Comparison of ENCODE assay signal across 24 mouse cellular contexts in genomic region chr2:181160821-181161220, GRCm38 (mm10). TPM values are rescaled to one million over a fixed set of nuclear protein-coding genes. Genes with fewer than 3 reads are reported as not detected.
"Had no signal": no experiment of that assay in that cellular context is flagged by ENCODE, and none has a peak within 500 bp of the region (broad histone marks: within the 10 kb centered on the region; RNA-seq: fewer than 3 reads in every experiment).

No protein-coding gene starts in this region.

- H3K9ac ChIP-seq: kidney, embryonic 15.5 days; limb, embryonic 12.5 days; limb, embryonic 15.5 days; liver, embryonic 14.5 days; liver, postnatal 0 days; lung, embryonic 14.5 days; neural tube, embryonic 12.5 days; neural tube, embryonic 15.5 days had no signal

- H3K9me3 ChIP-seq: kidney, embryonic 15.5 days; limb, embryonic 15.5 days; neural tube, embryonic 12.5 days; neural tube, embryonic 15.5 days had no signal

- DNase-seq: kidney, postnatal 10 days; kidney, postnatal 36 days; left cerebral cortex, postnatal 4 days; liver, postnatal 0 days; lung, embryonic 14.5 days; lung, postnatal 36 days; midbrain, embryonic 14.5 days; right cerebral cortex, adult 18-20 months; thymus, adult 2 months; thymus, postnatal 14 days; thymus, postnatal 4 days had no signal

- ATAC-seq: liver, postnatal 0 days; lung, postnatal 0 days had no signal

- H3K4me3 ChIP-seq: kidney, embryonic 15.5 days; limb, embryonic 12.5 days; limb, embryonic 15.5 days; megakaryocyte, embryonic 14.5 days; neural tube, embryonic 12.5 days; neural tube, embryonic 15.5 days had no signal

- H3K27ac ChIP-seq: kidney, embryonic 15.5 days; limb, embryonic 12.5 days; limb, embryonic 15.5 days; liver, embryonic 14.5 days; neural tube, embryonic 12.5 days; stomach, postnatal 0 days had no signal

- H3K27me3 ChIP-seq: neural tube, embryonic 15.5 days had no signal

- H3K4me2 ChIP-seq: kidney, embryonic 15.5 days; limb, embryonic 12.5 days; limb, embryonic 15.5 days; liver, embryonic 11.5 days; lung, embryonic 14.5 days; midbrain, embryonic 11.5 days; neural tube, embryonic 12.5 days had no signal

- H3K36me3 ChIP-seq: kidney, embryonic 15.5 days; limb, embryonic 12.5 days; limb, embryonic 15.5 days; neural tube, embryonic 12.5 days; neural tube, embryonic 15.5 days had no signal

RNA-seq across cellular contexts. Expression of gene Eef1a2, which starts 4.0 kb away (rescaled TPM):
- polyA plus RNA-seq: limb, embryonic 15.5 days; liver, embryonic 11.5 days; liver, embryonic 14.5 days; liver, postnatal 0 days; lung, embryonic 14.5 days had no signal

RNA-seq across cellular contexts. Expression of gene Kcnq2, which starts 25.7 kb away (rescaled TPM):
- polyA plus RNA-seq: liver, postnatal 0 days; lung, postnatal 0 days; spleen, adult 2 months had no signal

RNA-seq across cellular contexts. Expression of gene Ptk6, which starts 41.8 kb away (rescaled TPM):
- polyA plus RNA-seq: kidney, embryonic 15.5 days; limb, embryonic 12.5 days; liver, embryonic 11.5 days; lung, embryonic 14.5 days; midbrain, embryonic 11.5 days; midbrain, embryonic 14.5 days; neural tube, embryonic 12.5 days; neural tube, embryonic 15.5 days; stomach, embryonic 14.5 days had no signal

RNA-seq across cellular contexts. Expression of gene Srms, which starts 52.2 kb away (rescaled TPM):
- polyA plus RNA-seq: stomach, embryonic 14.5 days had no signal
